Mouse (Mus musculus) liver, adult (tissue): ENCODE results near the gene Npcd.

Source experiments
- GATA4 ChIP-seq: IDR thresholded peaks from 2 replicates; pipeline ENCODE4 v1.6.1; 2014; ENCODE audit warnings: mild to moderate bottlenecking, low read length; ENCODE audit not compliant: insufficient replicate concordance

Gene Npcd

DNA sequence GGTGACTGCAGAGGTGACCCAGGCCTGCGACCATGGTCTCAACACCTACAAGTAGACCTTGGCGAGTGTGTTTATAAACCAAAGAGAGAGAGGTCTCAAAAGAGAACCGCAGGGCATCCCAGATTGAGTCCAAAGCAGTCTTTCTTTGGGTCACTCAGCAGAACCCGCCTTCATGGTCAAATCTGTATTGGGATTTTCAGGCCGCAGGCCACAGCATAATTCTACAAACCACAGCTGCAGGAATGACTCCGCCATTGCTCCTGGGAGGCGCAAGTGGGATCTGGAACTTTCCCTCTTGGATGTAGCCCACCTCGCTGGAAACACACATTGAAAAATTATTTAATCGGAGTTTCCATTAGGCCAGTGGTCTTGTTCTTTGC, 834 bp upstream of the Npcd start:
- no peak for TF ChIP-seq GATA4

- TF ChIP-seq GATA4: no peak
These were observed 586 bp downstream of the Npcd start for GRCm38 (mm10) chr15:79833251-79834050.

DNA sequence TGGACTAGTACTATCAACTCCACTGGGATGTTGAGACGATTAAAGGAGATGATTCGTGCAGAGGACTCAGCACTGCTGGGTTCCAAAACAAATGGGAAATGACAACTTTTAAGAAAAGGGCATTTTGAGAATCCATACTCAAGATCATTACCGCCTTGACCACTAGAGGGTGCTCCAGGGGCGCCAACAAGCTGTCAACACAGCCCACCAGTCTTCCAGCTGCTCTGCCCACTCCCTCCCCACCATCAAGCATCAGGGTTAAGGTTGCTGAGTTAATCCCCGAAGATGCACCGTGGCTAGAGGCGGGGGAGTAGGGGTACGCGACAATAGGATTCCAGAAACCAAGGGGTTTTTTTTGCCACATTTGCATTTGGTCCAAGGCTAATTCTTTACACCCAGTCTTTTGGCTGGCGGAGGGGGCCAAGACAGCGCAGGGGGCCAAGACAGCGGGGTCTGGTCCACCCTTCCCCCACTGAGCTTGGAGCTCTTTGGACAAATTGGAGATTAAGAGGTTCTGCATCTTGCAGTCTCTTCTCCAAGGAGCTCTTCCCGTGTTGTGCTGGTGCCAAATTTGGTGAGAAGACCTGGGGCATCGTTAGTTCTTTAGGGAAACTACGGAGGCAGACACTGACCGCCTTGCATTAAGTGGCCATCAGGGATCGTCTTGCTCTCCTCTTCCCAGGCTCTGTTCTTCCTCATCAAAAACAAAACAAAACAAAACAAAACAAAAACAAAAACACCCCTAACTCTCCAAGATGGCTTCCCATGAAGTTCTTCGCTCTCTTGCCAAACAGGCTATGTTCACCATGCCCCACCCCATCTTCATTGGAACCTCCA, 1.8 kb downstream of the Npcd start:
- TF ChIP-seq GATA4: no peak

- no peak for TF ChIP-seq GATA4
These were observed 3.6 kb downstream of the Npcd start for GRCm38 (mm10) chr15:79830388-79830787.

- TF ChIP-seq GATA4: no peak
These were observed 4.6 kb downstream of the Npcd start for GRCm38 (mm10) chr15:79829431-79829830.

DNA sequence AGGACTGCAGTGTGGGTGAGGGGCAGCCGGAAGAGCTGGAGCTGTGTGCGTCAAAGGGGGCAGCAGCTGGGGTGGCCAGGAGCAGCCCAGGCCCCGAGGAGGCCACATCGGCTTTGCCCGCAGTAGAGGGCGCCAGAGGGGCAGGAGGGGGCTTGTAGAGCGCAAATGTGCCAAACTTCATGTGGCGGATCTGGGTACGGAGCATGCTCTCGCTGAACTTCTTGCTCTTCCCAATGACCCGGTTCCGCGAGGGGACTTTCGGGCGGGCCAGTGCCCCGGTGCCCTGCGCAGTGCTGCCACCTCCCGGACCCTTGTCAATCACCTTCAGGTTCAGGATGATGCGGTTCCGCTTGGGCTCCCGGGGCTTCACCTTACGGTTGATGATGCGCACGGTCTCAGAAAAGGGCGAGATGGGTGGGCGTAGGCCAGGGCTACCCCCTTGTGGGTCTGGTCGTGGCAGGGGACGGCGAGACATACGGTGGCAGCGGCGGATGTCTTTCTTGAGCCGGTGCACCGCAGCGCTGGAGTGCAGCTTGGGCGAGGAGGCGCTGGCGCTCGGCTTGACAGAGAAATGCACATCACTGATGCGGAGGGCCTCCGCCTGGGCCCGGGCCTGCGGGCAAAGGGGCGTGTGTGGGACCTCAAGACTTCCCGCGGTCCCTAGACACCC, 5.5 kb downstream of the Npcd start:
- no peak for TF ChIP-seq GATA4

- no peak for TF ChIP-seq GATA4
These were observed 6.2 kb downstream of the Npcd start for GRCm38 (mm10) chr15:79827778-79828210.

GRCm38 (mm10) chr15:79827061-79827777, 6.8 kb downstream of the Npcd start:
- TF ChIP-seq GATA4: no peak

DNA sequence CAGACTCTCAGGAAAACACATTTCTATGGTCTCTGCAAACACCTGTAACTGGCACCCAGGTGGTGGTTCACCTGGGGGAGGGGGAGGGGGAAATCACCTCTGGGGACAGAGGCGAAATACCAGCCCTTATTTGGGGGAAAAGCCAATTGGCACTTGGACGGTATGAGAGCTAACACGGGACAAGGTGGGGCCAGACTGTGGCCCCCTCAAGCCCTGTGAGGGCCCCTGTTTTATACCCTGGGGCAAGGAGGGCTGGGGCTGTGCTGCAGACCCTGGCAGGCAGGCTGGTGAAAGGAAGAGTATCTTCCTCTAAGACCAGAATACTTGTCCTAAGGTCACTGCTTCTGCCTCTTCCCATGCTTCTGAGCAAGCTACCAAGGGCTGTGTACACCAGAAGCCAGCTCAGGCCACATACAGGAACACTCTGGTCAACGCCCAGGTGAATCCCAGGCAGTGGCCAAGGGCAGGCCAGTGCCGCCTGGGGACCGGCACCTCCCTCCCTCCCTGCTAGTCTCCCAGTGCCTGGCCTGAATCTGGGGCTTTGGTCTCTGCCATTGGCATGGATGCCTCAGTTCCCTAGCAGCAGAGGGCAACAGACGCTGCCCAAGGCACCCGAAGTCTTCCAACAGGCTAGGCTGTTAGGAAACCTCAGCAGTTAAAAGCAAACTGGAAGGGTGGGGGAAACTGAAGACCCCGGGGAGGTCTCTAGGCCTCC, 7.7 kb downstream of the Npcd start:
- no peak for TF ChIP-seq GATA4

DNA sequence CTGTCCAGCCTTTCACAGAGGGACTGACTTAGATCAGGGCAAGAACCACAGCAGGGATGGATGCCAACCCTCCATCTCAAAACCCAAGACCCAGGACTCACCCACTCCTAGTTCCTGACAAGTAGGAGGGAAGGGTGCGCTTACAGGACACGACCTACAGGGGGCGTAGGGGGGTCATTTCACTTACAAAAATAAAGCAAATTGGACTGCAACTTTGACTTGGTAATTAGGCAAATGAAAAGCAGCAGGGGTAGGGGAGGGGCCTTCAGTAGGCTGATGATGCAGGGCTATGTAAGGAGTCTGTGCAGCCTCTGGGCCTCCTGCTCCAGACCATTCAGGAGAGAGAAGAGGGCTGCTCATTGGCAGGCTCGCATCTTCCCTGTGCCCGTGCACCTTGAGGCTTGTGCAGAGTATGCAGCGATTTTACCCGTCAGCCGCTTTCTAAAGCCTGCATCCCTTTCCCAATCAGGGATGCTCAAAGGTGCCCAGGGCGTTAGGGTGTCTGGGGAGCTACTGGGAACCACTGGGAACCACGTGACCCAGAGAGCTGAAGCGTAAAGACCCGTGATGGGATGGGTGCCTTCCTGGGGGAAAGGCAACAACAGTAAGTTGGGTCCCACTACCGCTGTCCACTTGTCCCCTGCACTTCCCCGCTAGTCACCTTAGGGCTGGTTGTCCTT, 8.8 kb downstream of the Npcd start:
- TF ChIP-seq GATA4: no peak

DNA sequence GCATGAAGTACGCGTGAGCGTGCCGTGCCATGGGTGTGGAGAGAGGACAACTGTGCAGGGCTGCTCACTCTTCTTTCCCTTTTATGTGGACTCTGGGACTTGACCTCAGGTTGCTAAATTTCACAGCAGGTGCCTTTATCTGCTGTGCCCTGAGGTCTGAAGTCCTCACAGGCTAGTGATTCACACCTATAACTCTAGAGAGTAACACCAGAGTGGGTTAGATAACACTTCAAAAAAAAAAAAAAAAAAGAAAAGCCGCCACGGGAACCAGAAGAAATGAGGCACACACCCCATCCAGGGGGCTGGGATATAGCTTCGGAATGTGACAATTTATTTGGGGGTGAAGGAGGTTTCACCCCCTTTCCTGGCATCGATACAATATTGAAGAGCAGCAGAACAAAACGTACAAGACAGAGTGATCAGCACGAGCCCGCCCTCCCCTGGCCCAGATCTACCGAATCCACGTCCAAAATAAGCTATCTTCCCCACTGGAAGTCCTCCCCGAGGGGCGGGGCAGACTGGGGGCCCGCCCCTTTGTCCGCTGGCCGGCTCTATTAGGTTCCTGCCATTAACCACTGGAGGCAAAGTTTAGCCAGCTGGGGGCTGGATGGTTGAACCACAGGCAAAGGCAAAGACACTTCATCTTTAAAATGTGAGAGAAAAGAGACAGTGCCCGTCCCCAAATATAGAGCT, 10.3 kb downstream of the Npcd start:
- TF ChIP-seq GATA4: no peak

DNA sequence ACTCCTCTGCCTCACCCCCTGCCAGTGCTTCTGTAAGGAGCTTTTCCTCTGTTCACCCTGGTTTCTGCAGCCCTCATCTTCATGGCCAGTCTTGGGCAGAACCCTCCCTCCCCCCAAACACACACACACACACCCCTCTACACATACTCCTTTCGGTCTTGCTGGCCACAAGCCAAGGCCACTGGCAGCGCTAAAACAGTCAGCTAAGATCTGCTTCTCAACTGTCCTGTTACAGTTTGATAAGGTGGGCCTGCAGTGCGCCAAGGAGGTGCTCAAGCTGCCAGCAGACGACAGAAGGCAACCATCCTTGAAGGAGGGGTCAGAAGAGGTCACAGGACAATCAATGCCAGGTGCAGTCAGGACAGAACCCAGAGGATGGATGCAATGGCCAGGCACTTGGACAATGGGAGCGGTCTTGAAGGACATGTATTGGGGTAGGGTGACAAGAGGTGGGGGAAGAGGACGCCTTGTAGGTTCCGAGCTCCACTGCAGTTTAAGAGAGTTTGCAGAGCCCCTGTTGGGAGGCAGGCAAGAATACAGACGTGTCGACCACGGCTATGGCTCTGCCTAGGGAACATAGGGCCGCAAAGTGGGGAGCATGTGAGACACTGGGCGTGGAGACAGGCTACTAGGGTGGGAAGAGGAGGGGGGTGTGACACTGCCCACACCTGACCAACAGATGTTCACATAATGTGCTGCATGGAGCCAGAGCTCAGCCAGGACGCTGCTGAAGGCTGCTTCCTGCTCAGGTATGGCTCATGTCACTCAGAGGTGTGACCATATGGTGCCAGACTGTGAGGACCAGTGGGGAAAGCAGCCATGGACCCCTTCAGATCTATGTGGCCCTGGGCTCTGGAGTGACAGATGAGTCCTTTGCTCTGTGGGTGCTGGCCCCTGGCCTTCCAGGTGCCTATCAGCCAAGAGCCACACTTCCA, 11.5 kb downstream of the Npcd start:
- no peak for TF ChIP-seq GATA4
